Mouse (Mus musculus) T-cell, adult 2 months (primary cell): ENCODE measurements at regions not wholly inside any gene's neighbourhood (a gene's known extent, or its start where the extent isn't known, plus 50 kb on each side); places are given as distances from the start of the nearest gene placed in this dataset.
"Not testable (repeated sequence)": the region's sequence is repeated elsewhere in the genome, so short reads cannot be mapped to it uniquely, and the experiment has no call there.

ENCODE experiments used
- DNase-seq: peaks from one replicate; pipeline ENCODE4 v3.0.0; 2022; ENCODE audit warnings: low spot score

DNA sequence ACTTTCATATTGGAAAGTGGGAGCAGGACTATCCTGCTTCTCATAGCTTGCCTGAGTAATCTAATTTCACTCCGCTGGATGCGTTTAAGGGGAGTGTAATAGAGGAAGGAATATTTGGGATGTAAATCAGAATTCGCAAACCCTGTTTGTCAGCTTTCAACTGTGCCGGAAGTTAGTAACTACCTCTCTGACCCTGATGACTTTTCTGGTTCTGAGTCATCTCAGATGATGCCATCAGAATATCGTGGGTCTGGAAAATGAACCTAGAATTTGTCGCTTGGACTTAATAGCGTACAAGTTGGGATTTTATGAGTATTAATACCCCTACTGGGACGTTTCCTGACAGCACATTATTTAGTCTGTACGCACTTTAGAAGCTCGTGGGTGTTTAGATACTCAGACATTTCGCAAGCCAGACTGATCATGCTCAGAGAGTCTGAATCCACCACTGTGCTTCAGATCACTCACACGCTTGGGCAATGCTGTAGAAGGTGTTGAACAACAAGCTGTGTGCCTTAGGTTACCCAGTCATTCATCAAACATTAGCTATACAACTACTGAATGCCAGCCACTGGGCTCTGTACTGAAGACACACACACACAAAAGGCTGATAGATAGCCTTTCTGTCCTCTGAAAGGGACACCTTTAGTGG is 131.1 kb downstream of the Phlda1 start:
- no peak for DNase-seq

DNA sequence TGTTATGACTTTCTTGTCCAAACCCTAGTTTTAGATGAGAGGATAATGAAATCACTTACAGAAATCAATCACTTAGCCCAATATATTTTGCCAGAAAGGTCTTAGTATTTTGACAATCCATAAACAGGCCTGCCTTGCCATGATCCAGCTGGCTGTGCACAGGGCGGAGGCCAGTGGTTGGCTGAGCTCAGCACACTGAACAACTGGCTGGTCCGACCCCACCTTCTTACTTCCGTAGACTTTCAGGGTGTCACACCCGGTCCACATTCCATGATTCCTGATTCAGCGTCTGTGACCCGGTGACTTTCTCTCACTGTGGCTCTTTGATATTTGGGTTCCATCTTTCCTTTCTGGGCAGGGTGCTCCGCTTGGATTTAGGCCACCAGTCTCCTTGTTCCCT is 133.8 kb downstream of the Phlda1 start:
- no peak for DNase-seq

DNA sequence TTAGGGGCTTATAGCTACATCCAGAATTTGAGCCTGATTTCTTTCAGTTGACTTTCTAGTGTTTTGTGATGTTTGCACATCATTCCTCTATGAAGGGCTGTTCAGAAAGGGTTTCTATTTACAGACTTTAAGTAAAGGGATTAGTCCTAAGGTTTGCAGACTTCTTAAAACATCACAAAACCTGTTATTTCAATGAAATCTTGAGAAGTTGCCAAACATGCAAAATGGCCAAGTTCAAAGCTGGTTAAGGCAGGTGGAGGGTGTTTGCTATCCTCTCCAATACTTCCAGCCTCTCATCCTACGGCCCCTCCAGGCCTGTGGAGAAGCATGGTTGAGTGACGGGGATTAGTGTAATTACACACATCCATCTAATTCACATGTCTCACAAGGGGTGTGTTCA is 136.6 kb downstream of the Phlda1 start:
- no peak for DNase-seq

DNA sequence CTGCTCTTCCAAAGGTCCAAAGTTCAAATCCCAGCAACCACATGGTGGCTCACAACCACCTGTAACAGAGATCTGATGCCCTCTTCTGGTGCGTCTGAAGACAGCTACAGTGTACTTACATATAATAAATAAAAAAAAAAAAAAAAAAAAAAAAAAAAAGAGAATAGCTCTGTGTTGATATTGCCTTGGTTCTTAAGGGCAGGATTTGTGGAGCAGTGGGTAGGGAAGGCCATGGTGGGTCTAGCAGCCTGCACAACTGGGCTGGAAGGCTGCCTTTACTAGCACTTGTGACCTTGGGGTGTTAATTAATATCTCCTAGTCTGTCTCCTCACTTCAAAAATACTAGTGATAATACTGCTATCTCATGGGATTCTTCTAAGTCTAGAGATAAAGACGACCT is 147.7 kb downstream of the Phlda1 start:
- DNase-seq = not testable (repeated sequence)

DNA sequence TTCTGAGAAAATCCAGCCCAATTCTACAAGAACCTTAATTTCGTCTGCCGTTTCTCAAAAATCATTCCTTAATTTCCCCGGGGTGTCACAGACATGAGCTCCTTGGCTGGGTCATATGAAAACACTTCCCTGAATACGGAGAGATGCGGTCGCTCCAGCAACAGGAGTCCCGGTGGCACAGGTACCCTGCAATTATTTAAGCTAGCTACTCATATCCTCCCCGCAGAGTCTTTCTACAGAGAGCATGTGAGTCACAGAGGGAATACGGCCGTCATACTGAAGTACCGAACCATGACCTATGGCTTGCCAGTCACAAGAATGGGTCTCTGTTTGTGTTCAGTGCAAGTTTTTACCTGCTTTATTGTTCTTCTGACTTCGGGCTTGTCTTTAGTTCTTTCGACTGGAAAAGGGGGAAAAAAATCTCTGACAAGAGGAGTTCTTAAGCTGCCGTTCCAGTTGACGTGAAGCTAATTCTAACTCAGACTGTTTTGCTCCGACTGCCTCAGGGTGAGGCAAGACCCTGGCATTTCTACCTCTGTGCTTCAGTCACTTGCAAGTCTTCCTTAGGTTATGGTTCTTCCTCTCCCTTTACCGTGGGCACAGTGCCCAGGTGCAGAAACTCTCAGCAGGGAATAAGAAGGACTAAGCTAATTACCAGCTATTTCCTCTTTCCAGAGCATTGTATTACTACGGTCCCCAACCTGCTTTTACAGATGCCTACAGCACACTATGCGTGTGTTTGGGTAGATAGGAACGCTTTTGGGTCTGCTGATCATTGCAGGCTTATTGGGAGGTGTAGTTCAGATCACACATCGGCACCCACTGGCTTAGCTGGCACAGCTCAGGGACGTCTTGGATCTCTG is 148.5 kb downstream of the Phlda1 start:
- no peak for DNase-seq

DNA sequence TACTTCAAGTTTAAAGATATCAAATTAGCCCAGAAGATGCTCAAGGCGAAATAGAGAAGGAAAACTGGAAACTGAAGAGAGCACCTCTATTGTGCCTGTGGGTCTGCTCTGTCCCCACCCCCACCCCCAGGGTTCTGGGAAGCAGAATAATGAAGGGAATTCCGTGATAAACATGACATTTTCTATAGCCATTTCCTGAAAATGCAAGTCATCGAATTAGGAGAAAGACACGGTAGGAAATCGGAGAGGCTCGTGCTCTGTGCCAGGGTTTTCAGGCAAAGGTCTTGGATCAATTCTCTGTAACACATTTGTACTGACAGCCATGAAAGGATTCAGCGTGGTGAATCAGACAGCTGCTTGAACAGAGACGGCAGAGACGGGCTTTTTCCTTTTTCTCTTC is 152.7 kb downstream of the Phlda1 start:
- no peak for DNase-seq

DNA sequence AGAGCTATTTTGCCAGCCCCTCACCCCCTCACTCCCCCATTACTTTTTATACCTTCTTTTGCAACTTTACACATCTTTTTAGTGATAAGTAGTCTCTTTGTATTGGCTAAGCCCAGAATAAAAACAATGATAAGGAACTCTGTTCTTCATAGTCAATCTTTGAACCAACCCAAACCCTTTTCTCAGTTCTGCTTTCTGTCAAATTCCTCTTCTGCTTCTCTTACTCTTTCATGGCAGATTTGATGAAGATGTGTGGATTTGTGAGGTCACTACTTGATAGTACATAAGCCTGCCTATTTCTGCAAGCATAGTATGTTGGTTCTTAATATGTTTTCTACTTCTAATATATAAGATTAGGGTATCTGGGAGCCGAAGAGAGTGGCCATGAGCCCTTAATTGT is 156.6 kb downstream of the Phlda1 start:
- no peak for DNase-seq

DNA sequence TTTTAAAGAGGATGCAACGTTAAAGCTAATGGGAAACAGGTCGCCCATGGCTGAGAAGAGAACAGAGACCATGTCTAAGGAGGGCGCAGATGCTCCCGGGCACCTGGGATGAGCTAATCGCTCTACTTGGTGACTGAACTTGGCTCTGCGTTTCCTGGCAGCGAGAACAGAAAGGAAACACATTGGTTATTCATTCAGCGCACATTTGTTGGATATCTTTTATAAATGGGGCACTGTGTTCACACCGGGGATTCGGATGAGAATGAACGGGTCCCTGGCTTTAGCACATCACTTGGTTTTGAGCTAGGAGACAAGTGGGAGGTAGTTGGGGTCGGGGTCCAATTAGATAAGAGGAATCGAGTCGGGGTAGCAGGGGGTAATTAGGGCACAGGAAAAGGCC is 159.7 kb downstream of the Phlda1 start:
- DNase-seq = no peak

DNA sequence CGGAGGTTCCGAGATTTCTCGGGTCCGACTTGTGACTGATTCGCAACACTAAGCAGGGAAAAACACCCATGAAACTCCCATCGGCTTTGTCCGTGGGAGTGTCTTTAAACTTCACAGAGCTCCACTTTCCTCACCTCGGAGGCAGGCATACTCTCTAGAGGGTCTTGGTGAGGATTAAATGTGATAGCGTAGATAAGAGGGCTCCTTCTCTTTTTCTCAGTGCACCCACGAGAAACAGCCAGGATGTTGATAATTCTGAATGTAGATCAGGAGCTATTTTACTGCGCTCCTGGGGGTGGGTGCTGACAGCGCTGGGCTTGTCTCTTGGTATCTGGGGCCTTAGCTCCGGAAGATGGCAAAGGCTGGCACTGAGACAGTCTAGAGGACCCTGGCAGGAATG is 160.9 kb downstream of the Phlda1 start:
- DNase-seq = no peak

DNA sequence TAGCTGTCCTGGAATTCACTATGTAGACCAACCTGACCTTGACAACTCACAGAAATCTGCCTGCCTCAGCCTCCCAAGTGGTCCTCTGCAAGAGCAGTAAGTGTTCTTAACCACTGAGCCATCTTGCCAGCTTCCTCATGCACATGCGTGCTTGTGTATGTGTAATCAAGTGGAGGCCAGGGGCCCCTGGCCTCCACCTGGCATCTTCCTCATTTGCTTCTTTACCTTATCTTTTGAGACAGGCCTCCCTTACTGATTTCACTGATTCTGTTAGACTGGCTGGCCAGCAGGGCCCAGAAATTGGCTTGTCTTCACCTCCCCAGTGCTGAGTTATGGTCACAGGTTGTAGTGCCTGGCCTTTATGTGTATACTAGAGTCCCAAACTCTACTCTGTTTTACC is 162.6 kb downstream of the Phlda1 start:
- DNase-seq = no peak

DNA sequence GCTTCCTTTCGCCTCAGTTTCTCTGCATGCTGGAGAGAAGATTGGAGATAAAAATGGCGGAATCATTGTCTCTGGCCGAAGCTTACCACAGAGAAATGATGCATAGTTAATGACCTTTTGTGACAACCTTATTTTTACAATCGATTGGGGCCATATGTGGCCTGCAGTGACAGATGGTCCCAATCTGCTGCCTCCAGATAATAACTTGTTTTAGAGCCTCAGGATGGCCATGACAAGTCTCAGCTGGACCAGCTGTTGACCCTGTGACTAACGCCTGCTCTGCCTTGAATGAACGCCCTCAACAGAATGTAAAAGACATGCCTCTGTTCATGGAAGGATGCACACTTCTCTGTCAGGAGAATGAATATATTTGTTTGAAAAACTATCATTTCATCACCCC is 163.6 kb downstream of the Phlda1 start:
- DNase-seq = no peak

DNA sequence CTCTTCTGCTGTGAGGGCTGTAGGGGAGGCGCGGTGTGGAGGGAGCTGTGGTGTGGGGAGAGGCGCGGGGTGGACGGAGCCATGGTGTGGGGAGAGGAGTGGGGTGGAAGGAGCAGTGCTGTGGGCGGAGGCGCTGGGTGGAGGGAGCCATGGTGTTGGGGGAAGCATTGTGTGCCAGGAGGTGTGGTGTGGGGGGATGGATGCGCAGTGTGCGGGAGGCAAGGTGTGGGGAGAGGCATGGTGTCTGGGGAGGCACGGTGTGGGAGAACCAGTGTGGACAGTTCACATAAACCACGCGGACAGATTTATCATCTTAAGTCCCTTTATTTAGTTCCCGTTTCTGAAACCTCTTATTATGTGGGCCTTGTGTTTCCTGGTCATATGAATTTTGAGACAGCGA is 164.6 kb downstream of the Phlda1 start:
- no peak for DNase-seq

DNA sequence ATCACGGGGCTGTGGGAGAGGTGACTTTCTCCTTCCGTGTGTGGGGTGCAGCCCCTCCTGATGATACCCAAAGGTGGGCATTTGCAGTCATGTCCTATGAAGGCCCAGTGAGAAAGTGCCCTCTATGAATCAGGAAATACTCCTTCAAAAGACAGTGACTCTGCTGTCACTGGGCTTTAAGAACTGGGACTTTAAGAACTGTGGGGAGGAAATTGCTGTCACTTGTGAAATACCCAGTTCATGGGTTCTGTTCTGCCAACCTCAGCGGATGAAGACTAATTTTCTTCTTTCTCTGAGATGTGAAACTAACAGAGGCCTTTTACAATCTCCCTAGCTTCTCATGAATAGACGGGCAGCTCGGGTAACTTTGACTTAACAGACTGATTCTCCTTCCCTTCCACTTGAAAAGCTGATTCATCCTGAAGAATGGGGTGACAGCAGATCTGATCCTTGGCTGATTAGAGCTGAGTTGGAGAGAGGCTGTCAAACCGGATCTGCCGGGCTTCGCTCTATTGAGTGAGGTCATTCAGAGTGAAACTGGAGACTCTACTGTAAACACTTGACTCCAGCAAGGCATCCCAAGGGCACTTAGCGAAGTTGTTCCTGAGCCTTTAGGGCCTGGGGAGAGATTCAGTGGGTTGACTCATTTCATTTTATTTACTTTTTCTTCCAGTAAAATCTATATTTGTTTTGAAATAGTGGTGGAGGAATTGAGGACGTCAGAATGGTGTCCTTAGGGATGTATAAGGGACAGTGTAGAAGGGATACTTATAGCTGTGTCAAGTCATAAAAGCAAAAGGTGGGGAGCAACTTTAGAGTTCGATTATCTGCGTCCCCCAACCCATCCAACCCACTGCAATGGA is 166.6 kb downstream of the Phlda1 start:
- DNase-seq = no peak

DNA sequence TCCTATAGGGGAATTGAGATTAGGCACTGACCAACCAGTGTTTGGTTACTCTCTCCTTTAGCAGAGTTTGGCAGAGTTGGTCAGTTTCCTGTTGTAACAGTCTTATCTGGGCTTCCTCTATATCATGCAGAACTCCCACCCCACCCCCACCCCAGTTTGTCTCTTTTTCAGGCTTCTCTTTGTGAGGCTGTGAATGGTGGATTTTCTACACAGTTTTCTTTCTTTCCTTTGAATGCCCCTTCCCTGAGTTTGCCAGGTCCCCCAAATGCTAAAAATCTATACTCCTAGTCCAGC is 167.2 kb downstream of the Phlda1 start:
- DNase-seq = no peak

DNA sequence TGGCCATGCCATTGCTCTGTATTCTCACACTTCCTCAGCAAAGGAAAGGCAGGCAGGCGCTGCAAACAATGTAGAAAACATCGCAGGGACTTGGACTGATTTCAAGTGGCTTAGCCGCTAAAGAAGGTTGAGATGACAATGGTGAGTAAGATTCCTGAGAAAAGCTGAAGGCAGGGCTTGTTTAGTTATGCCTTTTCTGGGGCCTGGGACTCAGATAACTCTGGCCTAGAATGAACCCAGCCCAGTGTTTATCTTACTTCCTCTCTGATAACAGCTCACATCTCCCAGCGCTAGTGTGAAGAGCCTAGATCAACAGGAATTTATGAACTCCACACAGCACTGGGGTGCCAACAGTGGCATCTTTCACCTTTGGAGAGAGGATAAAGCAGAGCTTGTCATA is 170.2 kb downstream of the Phlda1 start:
- DNase-seq = no peak

DNA sequence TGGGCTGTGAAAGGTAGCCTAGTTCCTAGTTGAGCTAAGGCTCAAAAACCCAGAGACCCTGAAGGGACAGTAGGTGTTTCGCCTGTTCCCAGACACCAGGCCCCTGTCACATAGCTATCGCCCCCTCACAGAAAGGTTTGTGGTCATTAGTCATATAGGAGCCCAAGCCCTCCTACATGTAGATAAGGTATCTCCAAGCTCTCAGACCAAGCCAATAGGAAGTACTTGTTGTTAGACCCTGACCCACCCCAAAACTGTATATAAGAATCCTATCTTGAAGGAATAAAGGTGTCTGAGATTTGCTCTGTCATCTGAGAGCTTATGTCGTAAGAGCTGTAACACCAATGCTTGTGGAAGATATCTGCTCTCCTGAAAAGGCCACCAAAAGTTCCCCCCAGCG is 174.8 kb downstream of the Phlda1 start:
- no peak for DNase-seq

DNA sequence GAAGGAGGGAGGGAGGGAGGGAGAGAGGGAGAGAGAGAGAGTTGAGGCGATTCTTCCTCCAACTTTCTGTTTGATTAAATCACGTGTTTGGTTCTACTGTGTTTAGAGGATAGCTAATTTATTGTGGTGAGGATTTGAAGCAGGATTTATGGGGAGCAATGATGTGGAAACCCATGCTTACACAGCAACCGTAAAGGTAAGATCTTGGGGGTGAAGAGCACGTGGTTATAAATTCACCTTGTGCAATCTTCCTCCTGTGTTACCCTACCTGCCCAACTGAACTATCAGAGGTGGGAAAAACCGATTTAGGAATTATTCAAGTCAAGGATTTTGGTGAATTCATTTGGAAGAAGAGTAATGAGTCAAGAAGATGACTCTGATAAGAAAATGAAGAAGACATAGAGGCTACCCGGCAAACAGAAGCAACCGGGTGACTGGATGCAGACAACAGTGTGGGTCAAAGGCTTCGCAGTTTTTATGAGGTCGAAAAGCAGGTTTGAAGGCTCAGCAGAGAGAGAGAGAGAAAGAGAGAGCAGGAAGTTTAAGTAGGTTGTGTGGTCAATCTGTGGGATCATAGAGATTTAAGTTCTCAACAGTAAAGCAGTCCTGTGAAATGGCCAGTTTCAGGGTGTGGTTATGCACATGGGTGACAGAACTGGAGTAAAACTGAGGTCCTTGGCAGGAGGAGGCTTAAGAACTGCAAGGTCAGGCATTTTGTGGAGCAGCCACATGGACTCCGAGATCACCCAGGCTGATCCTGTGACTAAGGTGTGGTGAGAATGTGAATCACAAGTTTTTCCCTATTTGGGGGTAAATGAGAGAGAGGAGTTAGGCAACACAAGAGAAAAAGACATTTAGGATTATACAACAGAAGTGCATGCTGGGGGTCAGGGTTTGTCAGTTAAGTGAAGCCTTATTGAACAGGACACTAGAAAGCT is 178.6 kb downstream of the Phlda1 start:
- DNase-seq = no peak

DNA sequence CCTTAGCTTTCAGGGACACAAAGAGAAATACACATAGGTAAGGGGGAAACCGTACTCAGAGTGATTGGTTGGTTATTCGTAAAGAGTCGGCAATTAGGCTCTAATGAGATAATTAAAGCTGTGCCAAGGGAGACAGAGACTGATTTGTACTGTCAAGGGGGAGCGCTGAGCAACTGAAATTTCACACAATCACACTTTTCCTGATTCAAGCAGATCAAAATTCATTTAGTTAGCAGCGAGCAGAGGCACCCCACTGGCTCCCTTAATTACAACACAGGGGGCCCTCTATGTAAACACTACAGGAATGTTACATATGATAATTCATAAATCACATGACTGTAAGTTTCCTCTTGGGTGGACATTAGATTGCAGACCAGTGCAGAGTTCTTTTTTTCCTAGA is 180.5 kb downstream of the Phlda1 start:
- DNase-seq = no peak

DNA sequence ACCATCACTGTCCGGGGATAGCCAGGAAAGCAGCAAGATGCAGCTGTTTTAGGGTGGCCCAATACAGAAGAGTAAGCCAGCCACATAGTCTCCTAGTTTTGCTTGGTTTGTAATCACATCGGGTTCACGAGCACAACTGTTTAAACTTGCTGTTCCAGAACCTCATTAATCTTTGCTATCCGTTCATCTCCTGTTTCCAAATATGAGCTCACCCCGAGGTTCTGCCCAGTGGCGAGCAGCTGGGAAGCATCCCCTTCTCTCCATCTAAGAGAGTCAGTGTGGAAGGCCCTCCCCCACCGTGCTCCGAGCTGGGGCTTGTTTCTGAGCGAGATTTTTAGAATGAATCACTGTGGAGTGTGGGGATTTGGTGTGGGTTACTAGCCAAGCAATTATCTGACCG is 183.5 kb downstream of the Phlda1 start:
- no peak for DNase-seq

DNA sequence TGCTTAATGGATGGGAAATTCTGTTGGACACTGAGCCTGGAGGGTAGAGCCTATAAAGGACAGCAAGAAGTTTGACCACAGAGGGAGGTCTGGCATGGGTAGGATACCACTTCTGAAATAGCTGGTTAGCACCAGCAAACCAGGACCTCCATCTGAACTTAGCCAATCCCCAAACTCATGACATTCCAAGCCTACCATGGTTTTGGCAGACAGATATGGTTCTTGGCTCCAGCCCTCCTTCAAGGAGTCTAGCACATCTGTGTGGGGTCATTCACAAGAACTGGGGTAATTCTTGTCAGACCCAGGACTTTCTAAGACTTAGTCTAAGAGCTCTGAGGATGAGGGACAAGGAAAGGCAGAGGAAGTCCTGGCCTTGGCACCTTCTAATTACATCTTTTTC is 187.7 kb downstream of the Phlda1 start:
- DNase-seq = no peak

DNA sequence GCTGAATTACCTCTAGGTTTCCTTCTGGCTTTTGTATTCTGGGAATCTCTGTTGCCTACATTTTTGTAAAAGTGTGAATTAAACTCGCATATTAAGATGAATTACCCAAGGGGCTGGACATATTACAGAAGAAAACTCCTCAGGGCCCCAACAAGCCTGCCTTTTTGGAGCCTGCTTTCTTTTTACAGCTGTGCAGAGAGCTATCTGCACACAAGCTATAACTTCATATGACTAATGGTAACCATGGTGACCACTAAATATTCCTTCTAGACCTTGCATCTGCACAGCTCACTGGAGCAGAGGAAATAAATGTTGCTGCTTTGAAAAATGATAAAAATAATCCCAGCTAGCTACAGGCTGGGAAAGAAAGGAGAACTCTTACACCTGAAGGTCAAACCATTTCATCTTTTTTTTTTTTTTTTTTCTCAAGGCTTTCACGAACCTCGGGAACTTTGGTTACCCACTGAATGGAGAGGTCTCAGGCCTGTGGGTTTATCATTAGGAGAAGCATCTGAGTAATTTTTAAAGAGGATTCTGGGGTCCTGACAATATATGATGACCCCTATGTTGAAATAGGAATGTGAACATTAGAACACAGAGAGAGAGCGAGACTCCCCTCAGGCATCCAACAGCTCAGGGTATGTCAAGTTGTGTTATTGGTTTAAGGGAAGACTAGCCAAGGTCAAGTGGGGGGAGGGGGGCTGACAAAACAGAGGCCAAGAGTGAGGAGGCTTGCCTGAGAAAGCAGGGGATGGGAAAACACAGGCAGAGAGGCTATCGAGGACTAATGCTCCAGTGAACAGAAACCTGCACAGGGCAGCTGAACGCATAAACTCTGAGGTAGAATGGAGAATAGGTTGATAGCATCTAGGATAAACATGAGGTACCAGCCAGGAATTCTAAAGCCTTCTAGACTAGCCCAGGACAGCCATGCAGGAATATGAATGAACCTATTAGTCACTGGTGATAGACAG is 188.4 kb downstream of the Phlda1 start:
- DNase-seq = no peak
